Mouse (Mus musculus) forebrain, embryonic 12.5 days (tissue): ENCODE measurements around the gene Eddm3b. TPM values are rescaled to one million over a fixed set of nuclear protein-coding genes. Genes with fewer than 3 reads are reported as not detected.
"Not testable (repeated sequence)": the region's sequence is repeated elsewhere in the genome, so short reads cannot be mapped to it uniquely, and the experiment has no call there.

Source experiments
- ATAC-seq: fragments of 200-750 bp; cut with Nextera tagmentation; 2 replicates; pipeline ENCODE4 v1.8.0; 2017; ENCODE audit warnings: moderate TSS enrichment; ENCODE audit not compliant: low FRiP score
- H3K27ac ChIP-seq: fragments of 300-500 bp; sonication (generic); 2 replicates; pipeline ENCODE4 v1.5.1; 2016; ENCODE audit warnings: mild to moderate bottlenecking
- H3K27me3 ChIP-seq: fragments of 300-500 bp; sonication (generic); 2 replicates; pipeline ENCODE4 v1.6.1; 2016; ENCODE audit warnings: mild to moderate bottlenecking
- H3K36me3 ChIP-seq: fragments of 300-500 bp; sonication (generic); replicated peaks from 2 replicates; pipeline ENCODE4 v1.6.1; 2016; ENCODE audit warnings: mild to moderate bottlenecking
- H3K4me1 ChIP-seq: fragments of 300-500 bp; sonication (generic); 2 replicates; pipeline ENCODE4 v1.6.1; 2016
- H3K4me2 ChIP-seq: fragments of 300-500 bp; sonication (generic); 2 replicates; pipeline ENCODE4 v1.6.1; 2016; ENCODE audit warnings: mild to moderate bottlenecking, moderate library complexity
- H3K4me3 ChIP-seq: fragments of 300-500 bp; sonication (generic); replicated peaks from 2 replicates; pipeline ENCODE4 v1.5.1; 2016; ENCODE audit warnings: mild to moderate bottlenecking
- H3K9ac ChIP-seq: fragments of 300-500 bp; sonication (generic); 2 replicates; pipeline ENCODE4 v1.6.1; 2016; ENCODE audit warnings: mild to moderate bottlenecking
- H3K9me3 ChIP-seq: fragments of 300-500 bp; sonication (generic); 2 replicates; pipeline ENCODE4 v1.6.1; 2016
- WGBS: fragments of 180-500 bp; shearing (Covaris S2); methylation state at CpG from one replicate; pipeline ENCODE4 v1.1.7; 2016; 5-methylcytosine and 5-hydroxymethylcytosine counted together
- polyA plus RNA-seq: library from polyadenylated mRNA; unstranded; fragments of >200 nt; fragmentation: Nextera tagmentation; extraction: Ambion mirVana; gene quantifications from 2 replicates; pipeline ENCODE4 v1.2.1, GENCODE M21; 2016

Eddm3b gene
- polyA plus RNA-seq, 1 experiment from 2014 or later, result not detected

GRCm38 (mm10) chr14:51098300-51098699 lies 15.9 kb upstream of the Eddm3b start:
- H3K36me3 ChIP-seq, H3K4me1 ChIP-seq, H3K27me3 ChIP-seq, H3K27ac ChIP-seq, H3K9me3 ChIP-seq, H3K9ac ChIP-seq, H3K4me2 ChIP-seq, H3K4me3 ChIP-seq: not testable (repeated sequence)
- ATAC-seq, result peak; percentile 55; the same call in 1 of the 2 replicates
- 49% methylated on average over 1 of the region's 1 CpGs for WGBS

GRCm38 (mm10) chr14:51098921-51099320 lies 15.3 kb upstream of the Eddm3b start:
- Histone ChIP-seq H3K36me3 (no peaks in the 10 kb centered on the region), H3K4me3 (no peak overlapping the region), H3K27ac (no peak overlapping the region), H3K9me3 (no peaks in the 10 kb centered on the region), H3K9ac (no peak overlapping the region), H3K27me3 (no peaks in the 10 kb centered on the region), H3K4me1 (no peaks in the 10 kb centered on the region), H3K4me2 (no peak overlapping the region)
- ATAC-seq, result no peak
- 96% methylated on average over 11 of the region's 11 CpGs for WGBS

GRCm38 (mm10) chr14:51101284-51101683 lies 12.9 kb upstream of the Eddm3b start:
- Histone ChIP-seq H3K9ac (no peak overlapping the region), H3K27me3 (no peaks in the 10 kb centered on the region), H3K4me2 (no peak overlapping the region), H3K4me3 (no peak overlapping the region), H3K27ac (no peak overlapping the region), H3K36me3 (no peaks in the 10 kb centered on the region), H3K4me1 (no peaks in the 10 kb centered on the region), H3K9me3 (no peaks in the 10 kb centered on the region)
- ATAC-seq, result no peak
- 83% methylated on average over 9 of the region's 9 CpGs for WGBS

GRCm38 (mm10) chr14:51103217-51103616 lies 11.0 kb upstream of the Eddm3b start:
- no peak overlapping the region for H3K4me2 ChIP-seq
- whole genome bisulfite sequencing, result 61% methylated on average over 3 of the region's 3 CpGs
- ATAC-seq, result no peak

GRCm38 (mm10) chr14:51104366-51104765 lies 9.9 kb upstream of the Eddm3b start:
- no peak overlapping the region for H3K27ac ChIP-seq
- no peaks in the 10 kb centered on the region for H3K36me3 ChIP-seq
- H3K4me1 ChIP-seq, result no peaks in the 10 kb centered on the region
- no peak overlapping the region for H3K4me2 ChIP-seq
- H3K4me3 ChIP-seq, result no peak overlapping the region
- H3K27me3 ChIP-seq, result no peaks in the 10 kb centered on the region
- WGBS, result 83% methylated on average over 2 of the region's 2 CpGs
- no peaks in the 10 kb centered on the region for H3K9me3 ChIP-seq
- no peak overlapping the region for H3K9ac ChIP-seq
- no peak for ATAC-seq

More at GRCm38 (mm10) chr14:51103217-51103616, 11.0 kb upstream of the Eddm3b start:
- Histone ChIP-seq H3K36me3 (no peaks in the 10 kb centered on the region), H3K4me3 (no peak overlapping the region), H3K9ac (no peak overlapping the region), H3K27me3 (no peaks in the 10 kb centered on the region), H3K9me3 (no peaks in the 10 kb centered on the region), H3K27ac (no peak overlapping the region), H3K4me1 (no peaks in the 10 kb centered on the region)

- no peak overlapping the region for H3K27ac ChIP-seq
- no peak overlapping the region for H3K4me3 ChIP-seq
- no peak for ATAC-seq
- H3K4me1 ChIP-seq, result no peaks in the 10 kb centered on the region
- no peaks in the 10 kb centered on the region for H3K27me3 ChIP-seq
- no peaks in the 10 kb centered on the region for H3K36me3 ChIP-seq
- no peak overlapping the region for H3K9ac ChIP-seq
- H3K4me2 ChIP-seq, result no peak overlapping the region
- no peaks in the 10 kb centered on the region; the same call in 1 of the 2 replicates for H3K9me3 ChIP-seq
Measured at GRCm38 (mm10) chr14:51106449-51106967, 7.7 kb upstream of the Eddm3b start.

GRCm38 (mm10) chr14:51111966-51112365 lies 2.3 kb upstream of the Eddm3b start:
- Histone ChIP-seq H3K27me3 (no peaks in the 10 kb centered on the region), H3K4me1 (no peaks in the 10 kb centered on the region), H3K4me3 (no peak overlapping the region), H3K9ac (no peak overlapping the region), H3K36me3 (no peaks in the 10 kb centered on the region), H3K9me3 (no peaks in the 10 kb centered on the region; the same call in 1 of the 2 replicates), H3K4me2 (no peak overlapping the region), H3K27ac (no peak overlapping the region)
- ATAC-seq, result no peak
- WGBS, result 74% methylated on average over 3 of the region's 3 CpGs

GRCm38 (mm10) chr14:51113476-51113875 lies 750 bp upstream of the Eddm3b start:
- Histone ChIP-seq H3K27ac (no peak overlapping the region), H3K4me2 (peak overlapping the region; percentile 13; the same call in 1 of the 2 replicates), H3K9ac (no peak overlapping the region), H3K4me1 (no peaks in the 10 kb centered on the region), H3K36me3 (no peaks in the 10 kb centered on the region), H3K27me3 (no peaks in the 10 kb centered on the region), H3K4me3 (no peak overlapping the region), H3K9me3 (no peaks in the 10 kb centered on the region; the same call in 1 of the 2 replicates)
- no peak for ATAC-seq
- WGBS, result 22% methylated on average over 9 of the region's 9 CpGs

GRCm38 (mm10) chr14:51125684-51126083 lies 11.5 kb downstream of the Eddm3b start:
- Histone ChIP-seq H3K27ac (no peak overlapping the region), H3K4me3 (no peak overlapping the region), H3K4me2 (no peak overlapping the region), H3K9me3 (no peaks in the 10 kb centered on the region), H3K27me3 (no peaks in the 10 kb centered on the region), H3K36me3 (no peaks in the 10 kb centered on the region), H3K4me1 (no peaks in the 10 kb centered on the region), H3K9ac (no peak overlapping the region)
- 79% methylated on average over 6 of the region's 6 CpGs for WGBS
- ATAC-seq, result no peak

- Histone ChIP-seq H3K27me3 (no peaks in the 10 kb centered on the region), H3K4me2 (no peak overlapping the region), H3K4me1 (no peaks in the 10 kb centered on the region), H3K4me3 (no peak overlapping the region), H3K9me3 (no peaks in the 10 kb centered on the region), H3K36me3 (no peaks in the 10 kb centered on the region), H3K27ac (no peak overlapping the region), H3K9ac (no peak overlapping the region)
- no peak for ATAC-seq
- 78% methylated on average over 2 of the region's 2 CpGs for WGBS
Measured at GRCm38 (mm10) chr14:51127648-51128258, 13.5 kb downstream of the Eddm3b start.

GRCm38 (mm10) chr14:51128775-51129623 lies 14.8 kb downstream of the Eddm3b start:
- Histone ChIP-seq H3K27me3 (no peaks in the 10 kb centered on the region), H3K4me2 (no peak overlapping the region), H3K9me3 (no peaks in the 10 kb centered on the region), H3K27ac (no peak overlapping the region), H3K36me3 (no peaks in the 10 kb centered on the region), H3K9ac (no peak overlapping the region), H3K4me1 (no peaks in the 10 kb centered on the region), H3K4me3 (no peak overlapping the region)
- 86% methylated on average over 9 of the region's 9 CpGs for WGBS
- ATAC-seq, result no peak

GRCm38 (mm10) chr14:51129624-51129975 lies 15.4 kb downstream of the Eddm3b start:
- WGBS, result 81% methylated on average over 4 of the region's 4 CpGs
- Histone ChIP-seq H3K9me3 (no peaks in the 10 kb centered on the region), H3K4me1 (no peaks in the 10 kb centered on the region), H3K9ac (no peak overlapping the region), H3K4me2 (no peak overlapping the region), H3K27me3 (no peaks in the 10 kb centered on the region), H3K36me3 (no peaks in the 10 kb centered on the region), H3K27ac (no peak overlapping the region), H3K4me3 (no peak overlapping the region)
- no peak for ATAC-seq
